Mouse (Mus musculus): ENCODE measurements around the gene Cnnm3. TPM values are rescaled to one million over a fixed set of nuclear protein-coding genes. Genes with fewer than 3 reads are reported as not detected.

Gene Cnnm3
- polyA plus RNA-seq, 1 experiment from 2014 or later, result 3.5 TPM

DNA sequence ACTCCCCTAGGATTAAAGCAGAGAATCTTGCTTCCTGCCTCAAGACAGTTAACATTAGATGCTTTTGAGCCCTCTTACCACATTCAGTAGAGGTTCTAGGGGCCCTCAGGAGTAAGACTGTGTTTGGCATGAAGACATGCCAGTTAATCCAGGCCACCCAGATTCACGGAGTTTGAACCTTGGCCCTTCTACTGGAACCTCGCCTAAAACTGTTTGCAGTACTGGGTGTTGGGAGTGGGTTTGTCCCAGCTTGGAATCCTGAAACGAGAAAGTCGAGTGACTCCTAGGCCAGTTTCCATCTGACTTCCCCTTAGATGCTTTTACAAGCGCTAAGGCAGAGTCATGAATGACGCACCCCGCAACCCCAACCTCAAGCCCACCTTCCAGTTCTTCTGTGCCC lies 35.2 kb upstream of the Cnnm3 start:
- WGBS, result 68% methylated on average over 7 of the region's 7 CpGs
- Histone ChIP-seq H3K4me3 (ENCODE audit: low read length) (no peak overlapping the region), H3K27ac (ENCODE audit: low read length) (no peak overlapping the region), H3K4me1 (ENCODE audit: insufficient read depth, low read length) (peaks cover 84% of the 10 kb centered on the region), H3K36me3 (ENCODE audit: insufficient read depth, low read length) (no peaks in the 10 kb centered on the region), H3K9me3 (ENCODE audit: low read length) (no peaks in the 10 kb centered on the region), H3K9ac (replicated peaks; ENCODE audit: low read length) (no peak overlapping the region), H3K4me2 (replicated peaks; ENCODE audit: low read depth, low read length) (no peak overlapping the region), H3K27me3 (ENCODE audit: insufficient read depth, low read length) (no peaks in the 10 kb centered on the region)
- ATAC-seq (ENCODE audit: low FRiP score, low TSS enrichment), result no peak

DNA sequence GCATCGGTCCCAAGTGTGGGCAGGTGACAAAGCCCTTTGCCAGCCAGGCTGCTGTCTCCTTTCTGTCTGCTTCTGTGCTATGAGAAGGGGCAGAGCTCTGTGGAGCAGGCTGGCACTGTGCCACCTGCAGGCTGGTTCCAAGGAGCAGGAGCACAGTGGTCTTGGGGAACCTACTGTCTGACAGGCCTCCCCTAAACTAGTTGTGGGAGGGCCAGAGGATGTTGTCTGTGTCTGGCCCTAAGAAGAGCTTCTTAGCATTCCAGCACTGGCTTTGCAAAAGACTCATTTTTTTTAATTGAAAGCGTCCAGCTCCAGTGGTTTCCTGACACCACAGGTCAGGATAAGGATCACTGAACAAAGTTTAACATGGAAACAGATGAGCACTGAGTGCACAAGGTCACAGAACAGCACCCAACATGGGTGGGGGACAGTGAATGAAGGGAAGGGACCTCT lies 33.3 kb upstream of the Cnnm3 start:
- Histone ChIP-seq H3K27me3 (ENCODE audit: insufficient read depth, low read length) (no peaks in the 10 kb centered on the region), H3K9me3 (ENCODE audit: low read length) (no peaks in the 10 kb centered on the region), H3K9ac (replicated peaks; ENCODE audit: low read length) (no peak overlapping the region), H3K4me3 (ENCODE audit: low read length) (no peak overlapping the region), H3K36me3 (ENCODE audit: insufficient read depth, low read length) (no peaks in the 10 kb centered on the region), H3K4me2 (replicated peaks; ENCODE audit: low read depth, low read length) (no peak overlapping the region), H3K27ac (ENCODE audit: low read length) (0 out of 2 replicates have a peak overlapping the region, but pooled peaks have one; percentile 19), H3K4me1 (ENCODE audit: insufficient read depth, low read length) (peaks cover 69% of the 10 kb centered on the region)
- WGBS, result 22% methylated on average over 2 of the region's 2 CpGs
- ATAC-seq (ENCODE audit: low FRiP score, low TSS enrichment), result peak; percentile 62

DNA sequence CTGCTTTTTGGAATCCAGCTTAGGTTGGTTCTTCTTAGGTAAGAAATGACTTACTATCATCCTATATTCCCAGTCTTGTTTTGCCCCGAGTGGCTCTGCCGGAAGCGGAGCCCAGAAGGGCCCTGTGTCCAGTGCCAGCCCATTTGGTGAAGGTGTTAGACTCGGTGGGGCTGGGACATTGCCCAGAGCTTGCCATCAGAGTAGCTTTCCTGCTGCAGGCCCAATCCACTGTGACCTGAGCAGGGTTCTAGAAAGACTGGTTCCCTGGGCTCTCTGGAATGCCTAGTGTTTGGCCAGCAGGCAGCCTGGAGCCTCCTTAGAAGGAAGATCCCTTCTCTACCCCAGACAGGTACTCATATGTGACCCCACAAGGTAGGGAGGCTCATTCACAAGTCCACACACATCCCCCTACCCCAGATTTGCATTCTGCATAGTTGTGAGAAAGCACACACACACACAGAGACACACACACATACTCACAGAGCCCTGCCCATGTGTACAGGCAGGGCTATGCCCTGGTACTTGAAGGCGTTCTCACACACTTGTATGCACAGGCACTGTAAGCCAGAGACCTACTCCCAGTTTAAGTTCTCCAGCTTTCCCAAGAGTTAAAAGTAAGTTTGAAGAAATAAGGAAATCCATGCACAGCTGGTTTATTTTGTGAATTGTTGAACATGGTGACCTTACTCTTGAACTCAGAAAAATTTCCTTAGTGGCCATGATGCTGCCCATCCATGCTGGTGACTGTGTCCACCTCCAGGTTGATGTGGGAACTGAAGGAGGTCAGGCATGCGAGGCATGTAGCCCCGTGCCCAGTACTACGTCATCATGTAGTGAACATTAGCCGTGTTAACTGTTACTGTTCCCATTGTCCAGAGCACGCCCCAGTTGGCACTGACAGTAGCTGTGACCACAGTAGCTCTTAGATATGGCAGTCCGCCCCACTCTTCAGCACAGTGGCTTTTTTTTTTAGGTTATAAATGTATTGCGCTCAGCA lies 31.5 kb upstream of the Cnnm3 start:
- no peaks in the 10 kb centered on the region for H3K9me3 ChIP-seq (ENCODE audit: low read length)
- peaks cover 56% of the 10 kb centered on the region for H3K4me1 ChIP-seq (ENCODE audit: insufficient read depth, low read length)
- no peak overlapping the region for H3K4me2 ChIP-seq (replicated peaks; ENCODE audit: low read depth, low read length)
- 0 out of 2 replicates have a peak, but pooled peaks have one; percentile 36 for ATAC-seq (ENCODE audit: low FRiP score, low TSS enrichment)
- no peak overlapping the region for H3K9ac ChIP-seq (replicated peaks; ENCODE audit: low read length)
- H3K4me3 ChIP-seq (ENCODE audit: low read length), result no peak overlapping the region
- no peaks in the 10 kb centered on the region for H3K36me3 ChIP-seq (ENCODE audit: insufficient read depth, low read length)
- no peaks in the 10 kb centered on the region for H3K27me3 ChIP-seq (ENCODE audit: insufficient read depth, low read length)
- H3K27ac ChIP-seq (ENCODE audit: low read length), result 0 out of 2 replicates have a peak overlapping the region, but pooled peaks have one; percentile 25
- 68% methylated on average over 12 of the region's 12 CpGs for WGBS

DNA sequence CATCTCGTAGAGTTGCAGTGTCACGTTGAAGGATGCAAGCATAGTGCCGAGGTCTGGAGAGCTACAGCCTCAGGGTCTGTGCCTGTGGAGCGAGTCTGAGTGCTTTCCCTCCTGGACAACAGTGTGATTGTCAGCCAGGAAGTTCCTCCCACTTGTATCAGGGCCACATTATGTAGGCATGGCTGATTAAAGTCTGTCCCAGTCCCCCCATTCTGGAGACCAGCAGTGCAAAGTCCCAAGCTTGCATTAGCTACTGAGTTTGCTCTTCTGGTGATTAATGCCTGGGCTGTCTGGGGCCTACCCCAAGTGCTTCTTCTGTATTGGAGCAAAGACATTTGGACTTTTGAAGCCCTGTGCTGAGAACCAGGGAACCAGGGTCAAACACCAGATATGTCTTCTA lies 27.8 kb upstream of the Cnnm3 start:
- Histone ChIP-seq H3K27ac (ENCODE audit: low read length) (no peak overlapping the region), H3K9ac (replicated peaks; ENCODE audit: low read length) (no peak overlapping the region), H3K4me2 (replicated peaks; ENCODE audit: low read depth, low read length) (no peak overlapping the region), H3K9me3 (ENCODE audit: low read length) (no peaks in the 10 kb centered on the region), H3K27me3 (ENCODE audit: insufficient read depth, low read length) (no peaks in the 10 kb centered on the region), H3K36me3 (ENCODE audit: insufficient read depth, low read length) (no peaks in the 10 kb centered on the region), H3K4me1 (ENCODE audit: insufficient read depth, low read length) (peaks cover 28% of the 10 kb centered on the region), H3K4me3 (ENCODE audit: low read length) (no peak overlapping the region)
- 57% methylated on average over 4 of the region's 4 CpGs for WGBS
- no peak for ATAC-seq (ENCODE audit: low FRiP score, low TSS enrichment)

DNA sequence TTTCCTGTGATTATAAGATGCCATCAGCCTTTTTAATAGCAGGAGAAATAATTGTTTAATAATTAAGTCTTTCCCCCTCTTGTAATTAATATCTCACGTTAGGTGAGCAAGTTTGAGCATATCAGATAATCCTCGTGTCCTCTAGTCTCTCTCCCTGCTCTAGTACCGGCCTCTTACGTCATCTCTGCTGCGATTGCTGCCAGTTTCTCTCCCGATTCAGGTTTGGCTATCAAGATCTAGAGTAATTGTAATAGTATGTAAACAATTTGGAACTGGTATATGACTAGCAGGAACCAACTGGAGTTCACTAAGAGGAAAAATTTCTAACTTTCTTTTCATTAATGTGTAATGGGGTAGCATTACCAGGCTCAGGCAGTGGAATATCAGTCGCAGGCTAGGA lies 26.6 kb upstream of the Cnnm3 start:
- no peaks in the 10 kb centered on the region for H3K9me3 ChIP-seq (ENCODE audit: low read length)
- H3K4me1 ChIP-seq (ENCODE audit: insufficient read depth, low read length), result peaks cover 18% of the 10 kb centered on the region
- H3K9ac ChIP-seq (replicated peaks; ENCODE audit: low read length), result no peak overlapping the region
- H3K27ac ChIP-seq (ENCODE audit: low read length), result no peak overlapping the region
- no peaks in the 10 kb centered on the region for H3K27me3 ChIP-seq (ENCODE audit: insufficient read depth, low read length)
- H3K4me2 ChIP-seq (replicated peaks; ENCODE audit: low read depth, low read length), result no peak overlapping the region
- no peak overlapping the region for H3K4me3 ChIP-seq (ENCODE audit: low read length)
- no peaks in the 10 kb centered on the region for H3K36me3 ChIP-seq (ENCODE audit: insufficient read depth, low read length)
- WGBS, result 76% methylated on average over 7 of the region's 7 CpGs
- no peak for ATAC-seq (ENCODE audit: low FRiP score, low TSS enrichment)

DNA sequence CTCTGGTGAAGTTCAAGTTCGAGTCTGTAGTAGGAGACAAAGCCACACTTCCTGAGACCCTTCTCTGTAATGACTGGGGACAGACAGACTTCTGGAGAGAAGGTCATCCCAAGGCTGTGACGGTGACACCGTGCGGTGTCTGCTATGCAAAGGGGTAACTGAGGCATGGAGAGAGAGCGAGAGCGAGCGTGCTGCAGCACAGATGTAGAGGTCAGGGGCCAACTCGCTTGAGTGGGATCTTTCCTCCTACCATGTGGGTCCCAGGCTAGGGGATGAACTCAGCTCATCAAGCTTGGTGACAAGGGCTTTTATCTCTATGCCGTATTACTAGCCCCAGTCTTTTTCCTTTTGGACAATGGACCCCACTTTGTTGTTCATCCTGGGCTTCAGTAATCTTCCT lies 24.6 kb upstream of the Cnnm3 start:
- peak; percentile 18; the same call in 1 of the 2 replicates for ATAC-seq (ENCODE audit: low FRiP score, low TSS enrichment)
- H3K9me3 ChIP-seq (ENCODE audit: low read length), result no peaks in the 10 kb centered on the region
- no peaks in the 10 kb centered on the region for H3K27me3 ChIP-seq (ENCODE audit: insufficient read depth, low read length)
- no peak overlapping the region for H3K27ac ChIP-seq (ENCODE audit: low read length)
- no peak overlapping the region for H3K4me2 ChIP-seq (replicated peaks; ENCODE audit: low read depth, low read length)
- H3K36me3 ChIP-seq (ENCODE audit: insufficient read depth, low read length), result no peaks in the 10 kb centered on the region
- peaks cover 10% of the 10 kb centered on the region; the same call in 1 of the 2 replicates for H3K4me1 ChIP-seq (ENCODE audit: insufficient read depth, low read length)
- H3K4me3 ChIP-seq (ENCODE audit: low read length), result no peak overlapping the region
- WGBS, result 44% methylated on average over 9 of the region's 9 CpGs
- H3K9ac ChIP-seq (replicated peaks; ENCODE audit: low read length), result no peak overlapping the region

DNA sequence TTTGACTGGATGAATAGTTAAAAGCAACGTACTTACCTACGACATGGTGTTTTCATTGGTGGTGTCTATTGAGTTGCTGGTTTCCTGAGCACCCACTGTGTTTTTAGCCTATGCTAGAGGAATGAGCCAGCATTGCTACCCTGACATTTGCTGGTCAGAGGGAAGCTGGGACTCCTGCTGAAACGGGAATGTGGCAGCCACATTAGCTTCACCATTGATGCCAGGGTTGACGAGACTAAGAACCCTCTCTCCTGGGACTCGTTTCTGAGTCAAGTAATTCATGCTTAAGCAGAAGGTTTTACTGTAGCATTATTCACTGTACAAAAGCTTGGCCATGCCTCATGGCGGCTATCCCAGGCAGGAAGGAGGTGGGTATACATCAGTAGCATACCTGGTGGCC lies 22.0 kb upstream of the Cnnm3 start:
- Histone ChIP-seq H3K27ac (ENCODE audit: low read length) (no peak overlapping the region), H3K27me3 (ENCODE audit: insufficient read depth, low read length) (no peaks in the 10 kb centered on the region), H3K4me2 (replicated peaks; ENCODE audit: low read depth, low read length) (no peak overlapping the region), H3K9ac (replicated peaks; ENCODE audit: low read length) (no peak overlapping the region), H3K9me3 (ENCODE audit: low read length) (no peaks in the 10 kb centered on the region), H3K4me3 (ENCODE audit: low read length) (no peak overlapping the region), H3K36me3 (ENCODE audit: insufficient read depth, low read length) (no peaks in the 10 kb centered on the region), H3K4me1 (ENCODE audit: insufficient read depth, low read length) (peaks cover 10% of the 10 kb centered on the region; the same call in 1 of the 2 replicates)
- ATAC-seq (ENCODE audit: low FRiP score, low TSS enrichment), result no peak
- 84% methylated on average over 6 of the region's 6 CpGs for WGBS

DNA sequence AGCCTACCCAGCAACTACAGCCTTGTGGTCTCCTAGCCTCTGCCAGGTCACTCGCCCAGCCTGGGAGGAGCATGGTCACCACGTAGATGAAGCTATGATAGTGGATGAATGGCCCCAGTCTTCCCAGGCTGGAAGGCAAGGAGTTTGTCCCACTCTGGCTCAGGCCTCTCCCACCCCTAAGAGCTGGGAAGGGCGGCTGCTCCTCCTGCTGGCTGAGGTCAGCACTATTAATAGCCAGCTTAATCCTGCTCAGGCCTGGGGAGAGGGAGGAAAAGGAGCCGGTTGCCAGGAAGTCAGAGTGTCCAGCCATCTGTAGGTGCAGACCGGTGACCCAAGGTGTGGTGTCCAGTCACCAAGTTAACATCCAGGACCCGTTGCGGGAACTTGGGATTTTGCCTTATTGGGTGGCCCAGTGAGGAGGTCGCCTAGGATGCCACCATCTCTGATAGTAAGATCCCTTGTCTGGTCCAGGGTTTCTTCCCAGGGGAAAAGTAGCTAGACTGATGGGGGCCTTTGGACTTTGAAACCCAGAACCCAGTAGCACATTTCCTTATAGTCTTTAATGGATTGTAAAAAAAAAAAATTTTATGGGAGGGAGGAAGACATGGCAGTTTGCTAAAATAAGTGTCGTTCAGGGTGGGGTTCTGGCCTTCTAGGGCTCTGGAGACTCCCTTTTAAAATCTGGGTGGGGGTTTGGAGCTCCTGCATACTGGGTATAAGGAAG lies 19.1 kb upstream of the Cnnm3 start:
- Histone ChIP-seq H3K9me3 (ENCODE audit: low read length) (no peaks in the 10 kb centered on the region), H3K4me3 (ENCODE audit: low read length) (no peak overlapping the region), H3K27ac (ENCODE audit: low read length) (no peak overlapping the region), H3K4me2 (replicated peaks; ENCODE audit: low read depth, low read length) (no peak overlapping the region), H3K36me3 (ENCODE audit: insufficient read depth, low read length) (no peaks in the 10 kb centered on the region), H3K9ac (replicated peaks; ENCODE audit: low read length) (no peak overlapping the region; the same call in 1 of the 2 replicates), H3K4me1 (ENCODE audit: insufficient read depth, low read length) (peaks cover 3% of the 10 kb centered on the region; the same call in 1 of the 2 replicates), H3K27me3 (ENCODE audit: insufficient read depth, low read length) (no peaks in the 10 kb centered on the region)
- ATAC-seq (ENCODE audit: low FRiP score, low TSS enrichment), result peak; percentile 94
- 28% methylated on average over 9 of the region's 9 CpGs for WGBS

DNA sequence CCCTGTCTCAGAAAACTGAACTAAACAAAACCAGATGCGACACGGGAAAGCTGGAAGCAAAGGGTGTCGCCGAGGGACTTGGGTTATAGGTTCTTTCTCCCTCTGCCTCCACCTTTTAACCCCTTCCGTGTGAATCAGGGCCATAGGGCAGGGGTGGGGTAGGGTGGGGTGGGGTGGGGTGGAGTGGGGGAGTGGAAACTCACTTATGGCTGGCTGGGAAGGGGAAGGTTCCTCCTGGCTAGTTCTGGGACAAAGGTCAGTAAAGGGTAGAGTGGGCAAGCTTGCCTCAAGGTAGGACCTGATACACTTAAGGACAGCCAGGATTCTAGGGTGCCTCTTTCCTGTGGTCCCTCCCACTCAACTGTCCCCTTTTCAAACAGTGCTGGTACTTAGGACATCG lies 18.4 kb upstream of the Cnnm3 start:
- Histone ChIP-seq H3K9me3 (ENCODE audit: low read length) (no peaks in the 10 kb centered on the region), H3K27me3 (ENCODE audit: insufficient read depth, low read length) (no peaks in the 10 kb centered on the region), H3K27ac (ENCODE audit: low read length) (no peak overlapping the region), H3K4me1 (ENCODE audit: insufficient read depth, low read length) (peaks cover 3% of the 10 kb centered on the region; the same call in 1 of the 2 replicates), H3K4me3 (ENCODE audit: low read length) (no peak overlapping the region), H3K4me2 (replicated peaks; ENCODE audit: low read depth, low read length) (no peak overlapping the region), H3K36me3 (ENCODE audit: insufficient read depth, low read length) (no peaks in the 10 kb centered on the region), H3K9ac (replicated peaks; ENCODE audit: low read length) (no peak overlapping the region)
- ATAC-seq (ENCODE audit: low FRiP score, low TSS enrichment), result no peak
- WGBS, result 58% methylated on average over 6 of the region's 6 CpGs

Measured in kidney, embryonic 16.5 days (tissue).